Mouse (Mus musculus) hindbrain, embryonic 13.5 days (tissue): Measurements from ENCODE around the gene Ctsw. TPM values are rescaled to one million over a fixed set of nuclear protein-coding genes. Genes with fewer than 3 reads are reported as not detected.
A peak's percentile ranks its signal among the peaks of the same experiment; 100 is the strongest.

Experiments used
- ATAC-seq: fragments of 200-750 bp; cut with Nextera tagmentation; 2 replicates; pipeline ENCODE4 v1.8.0; 2017; ENCODE audit warnings: moderate TSS enrichment; ENCODE audit not compliant: low FRiP score
- H3K27ac ChIP-seq: fragments of 300-500 bp; sonication (generic); 2 replicates; pipeline ENCODE4 v1.5.1; 2015; ENCODE audit warnings: inconsistent platforms, mild to moderate bottlenecking, moderate library complexity
- H3K27me3 ChIP-seq: fragments of 300-500 bp; sonication (generic); 2 replicates; pipeline ENCODE4 v1.6.1; 2015; ENCODE audit warnings: mild to moderate bottlenecking, inconsistent platforms
- H3K36me3 ChIP-seq: fragments of 300-500 bp; sonication (generic); 2 replicates; pipeline ENCODE4 v1.6.1; 2015; ENCODE audit warnings: mild to moderate bottlenecking, inconsistent platforms
- H3K4me1 ChIP-seq: fragments of 300-500 bp; sonication (generic); replicated peaks from 2 replicates; pipeline ENCODE4 v1.6.1; 2015; ENCODE audit warnings: inconsistent platforms
- H3K4me2 ChIP-seq: fragments of 300-500 bp; sonication (generic); 2 replicates; pipeline ENCODE4 v1.6.1; 2015; ENCODE audit warnings: inconsistent platforms, mild to moderate bottlenecking, moderate library complexity
- H3K4me3 ChIP-seq: fragments of 300-500 bp; sonication (generic); 2 replicates; pipeline ENCODE4 v1.5.1; 2015; ENCODE audit warnings: mild to moderate bottlenecking, inconsistent platforms
- H3K9ac ChIP-seq: fragments of 300-500 bp; sonication (generic); 2 replicates; pipeline ENCODE4 v1.6.1; 2015; ENCODE audit warnings: mild to moderate bottlenecking, inconsistent platforms
- H3K9me3 ChIP-seq: fragments of 300-500 bp; sonication (generic); 2 replicates; pipeline ENCODE4 v1.6.1; 2016; ENCODE audit warnings: inconsistent platforms
- WGBS: fragments of 180-500 bp; shearing (Covaris S2); methylation state at CpG from one replicate; pipeline ENCODE4 v1.1.7; 2015; 5-methylcytosine and 5-hydroxymethylcytosine counted together
- polyA plus RNA-seq: library from polyadenylated mRNA; unstranded; fragments of >200 nt; fragmentation: Nextera tagmentation; extraction: Ambion mirVana; gene quantifications from 2 replicates; pipeline ENCODE4 v1.2.1, GENCODE M21; 2015

The Ctsw gene
- polyA plus RNA-seq, 1 experiment from 2014 or later, result 5.0 TPM

DNA sequence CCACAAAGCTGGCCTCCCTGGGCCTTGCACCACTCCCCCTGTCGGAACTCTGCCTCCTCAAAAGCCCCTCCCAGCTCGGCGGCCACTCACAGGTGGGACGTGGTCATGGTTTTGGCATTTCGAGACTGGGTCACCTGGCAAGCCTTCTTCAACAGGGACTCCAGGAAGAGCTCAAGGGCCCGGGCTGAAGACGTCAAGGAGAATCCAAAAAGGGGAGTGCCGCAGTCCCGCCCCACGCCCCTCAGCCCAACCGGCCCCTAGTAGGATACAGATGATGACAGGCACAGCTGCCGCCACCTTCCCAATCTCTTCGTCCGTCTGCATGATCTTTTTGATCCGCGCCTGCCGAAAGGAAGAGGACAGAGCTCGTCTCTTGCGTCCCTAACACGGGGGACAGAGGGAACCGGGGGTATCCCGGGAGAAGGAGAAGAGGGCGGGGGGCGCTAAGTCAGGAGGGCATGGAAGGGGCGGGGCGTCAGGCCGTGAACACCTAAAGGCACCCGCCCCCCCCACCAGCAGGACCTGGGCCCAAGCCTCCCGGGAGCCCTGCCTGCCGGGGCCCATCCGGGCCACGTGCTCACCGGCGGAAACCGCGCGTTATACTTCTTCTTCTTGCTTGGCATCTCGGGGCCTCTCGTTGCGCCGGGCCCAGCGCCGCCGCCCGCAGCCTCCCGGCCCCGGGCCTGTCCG is 44.1 kb downstream of the Ctsw start:
- Histone ChIP-seq H3K4me2 (peak overlapping the region; percentile 83), H3K4me3 (peak overlapping the region; percentile 82), H3K4me1 (peaks cover 55% of the 10 kb centered on the region), H3K27me3 (no peaks in the 10 kb centered on the region), H3K27ac (peak overlapping the region; percentile 92), H3K36me3 (peaks cover 51% of the 10 kb centered on the region), H3K9ac (peak overlapping the region; percentile 83), H3K9me3 (no peaks in the 10 kb centered on the region)
- WGBS, result 1% methylated on average over 39 of the region's 48 CpGs
- peak; percentile 26 for ATAC-seq

DNA sequence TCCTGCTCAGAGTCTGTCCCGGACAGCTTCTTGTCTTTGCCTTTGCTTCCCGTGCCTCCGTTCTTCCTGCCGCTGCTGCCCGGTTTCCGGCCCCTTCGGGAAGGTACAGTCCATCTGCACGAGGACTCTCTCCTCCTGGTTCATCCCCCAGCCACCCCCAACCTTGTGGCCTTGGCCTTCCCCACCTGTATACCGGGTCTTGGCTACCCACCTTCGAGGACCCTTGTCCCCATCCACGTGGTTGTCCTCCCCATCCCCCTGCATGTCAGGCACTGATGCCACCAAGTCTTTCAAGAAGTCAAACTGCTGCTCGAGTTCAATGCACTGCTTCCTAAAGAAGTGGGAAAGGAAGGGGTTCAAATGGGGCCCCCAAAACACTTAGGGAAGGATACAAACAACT is 44.7 kb downstream of the Ctsw start:
- ATAC-seq, result no peak
- H3K9ac ChIP-seq, result peak overlapping the region; percentile 83
- H3K4me2 ChIP-seq, result peak overlapping the region; percentile 83
- peaks cover 47% of the 10 kb centered on the region for H3K36me3 ChIP-seq
- H3K4me3 ChIP-seq, result peak overlapping the region; percentile 82
- H3K4me1 ChIP-seq, result peaks cover 55% of the 10 kb centered on the region
- H3K27ac ChIP-seq, result peak overlapping the region; percentile 92; the same call in 1 of the 2 replicates
- H3K9me3 ChIP-seq, result no peaks in the 10 kb centered on the region
- no peaks in the 10 kb centered on the region for H3K27me3 ChIP-seq
- WGBS, result 66% methylated on average over 12 of the region's 12 CpGs

- whole genome bisulfite sequencing, result 67% methylated on average over 9 of the region's 9 CpGs
These were observed 45.3 kb downstream of the Ctsw start for GRCm38 (mm10) chr19:5422895-5423443.

GRCm38 (mm10) chr19:5422267-5422666 is 46.0 kb downstream of the Ctsw start:
- no peak overlapping the region for H3K4me3 ChIP-seq
- H3K36me3 ChIP-seq, result peaks cover 55% of the 10 kb centered on the region
- ATAC-seq, result no peak
- peaks cover 49% of the 10 kb centered on the region for H3K4me1 ChIP-seq
- peak overlapping the region; percentile 83 for H3K9ac ChIP-seq
- H3K27ac ChIP-seq, result no peak overlapping the region
- no peak overlapping the region for H3K4me2 ChIP-seq
- H3K27me3 ChIP-seq, result no peaks in the 10 kb centered on the region
- WGBS, result 90% methylated on average over 10 of the region's 10 CpGs
- no peaks in the 10 kb centered on the region for H3K9me3 ChIP-seq

More at GRCm38 (mm10) chr19:5422895-5423443, 45.3 kb downstream of the Ctsw start:
- peak overlapping the region; percentile 83 for H3K4me2 ChIP-seq
- H3K27ac ChIP-seq, result no peak overlapping the region
- peak overlapping the region; percentile 83 for H3K9ac ChIP-seq
- no peaks in the 10 kb centered on the region for H3K27me3 ChIP-seq
- no peak for ATAC-seq
- H3K36me3 ChIP-seq, result peaks cover 51% of the 10 kb centered on the region
- H3K9me3 ChIP-seq, result no peaks in the 10 kb centered on the region
- H3K4me1 ChIP-seq, result peaks cover 54% of the 10 kb centered on the region
- peak overlapping the region; percentile 82 for H3K4me3 ChIP-seq

DNA sequence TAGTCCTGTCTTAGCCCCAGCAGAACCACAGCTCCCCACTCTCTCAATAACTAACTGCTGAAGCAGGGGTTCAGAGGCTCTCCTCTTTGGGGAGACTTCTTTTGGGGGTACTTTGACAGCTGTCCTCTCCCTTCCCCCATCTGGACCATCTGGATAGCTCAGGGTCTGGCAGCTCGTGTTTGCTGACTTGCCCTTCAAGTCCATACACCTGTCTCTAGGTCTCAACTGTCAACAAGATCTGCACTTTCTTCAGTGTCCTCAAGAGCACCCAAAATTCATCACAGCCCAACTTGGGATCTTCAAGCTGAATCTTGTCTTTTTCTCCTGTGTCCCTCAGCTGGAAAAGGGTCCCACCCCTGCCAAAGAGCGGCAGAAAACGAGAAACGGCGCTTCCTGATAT is 46.5 kb downstream of the Ctsw start:
- H3K4me1 ChIP-seq, result peaks cover 44% of the 10 kb centered on the region
- peaks cover 53% of the 10 kb centered on the region for H3K36me3 ChIP-seq
- ATAC-seq, result no peak
- WGBS, result 90% methylated on average over 5 of the region's 5 CpGs
- H3K4me2 ChIP-seq, result no peak overlapping the region
- no peak overlapping the region for H3K9ac ChIP-seq
- no peaks in the 10 kb centered on the region for H3K27me3 ChIP-seq
- no peak overlapping the region for H3K4me3 ChIP-seq
- no peak overlapping the region for H3K27ac ChIP-seq
- H3K9me3 ChIP-seq, result no peaks in the 10 kb centered on the region

DNA sequence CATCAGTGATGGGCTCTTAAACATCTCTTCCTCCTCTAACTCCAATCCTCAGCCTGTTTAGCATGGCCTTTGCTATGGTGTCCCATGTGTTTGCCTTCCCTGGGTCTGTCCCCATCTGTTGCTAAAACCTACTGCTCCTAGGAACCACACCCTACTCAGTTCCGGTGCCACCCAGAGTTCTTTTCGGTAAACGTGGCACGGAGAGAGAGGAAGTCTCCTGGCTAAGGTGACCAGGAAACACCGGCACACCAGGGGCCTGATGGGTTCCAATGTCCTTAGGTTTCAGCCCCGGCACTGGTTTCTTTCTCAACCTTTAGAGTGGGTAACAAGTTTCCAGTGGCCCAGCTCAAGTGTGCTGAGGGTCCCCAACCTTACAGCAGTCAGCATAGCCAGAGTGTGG is 47.7 kb downstream of the Ctsw start:
- no peak overlapping the region for H3K4me3 ChIP-seq
- ATAC-seq, result no peak
- H3K27me3 ChIP-seq, result no peaks in the 10 kb centered on the region
- peaks cover 32% of the 10 kb centered on the region for H3K4me1 ChIP-seq
- H3K27ac ChIP-seq, result no peak overlapping the region
- H3K9me3 ChIP-seq, result no peaks in the 10 kb centered on the region
- H3K9ac ChIP-seq, result no peak overlapping the region
- 95% methylated on average over 6 of the region's 6 CpGs for WGBS
- no peak overlapping the region for H3K4me2 ChIP-seq
- H3K36me3 ChIP-seq, result peaks cover 44% of the 10 kb centered on the region

GRCm38 (mm10) chr19:5419630-5420029 is 48.7 kb downstream of the Ctsw start:
- H3K9me3 ChIP-seq, result no peaks in the 10 kb centered on the region
- H3K36me3 ChIP-seq, result peaks cover 44% of the 10 kb centered on the region
- no peak overlapping the region for H3K9ac ChIP-seq
- no peaks in the 10 kb centered on the region for H3K27me3 ChIP-seq
- no peak for ATAC-seq
- no peak overlapping the region for H3K27ac ChIP-seq
- 93% methylated on average over 9 of the region's 9 CpGs for WGBS
- H3K4me1 ChIP-seq, result peaks cover 32% of the 10 kb centered on the region
- H3K4me3 ChIP-seq, result no peak overlapping the region
- H3K4me2 ChIP-seq, result no peak overlapping the region

DNA sequence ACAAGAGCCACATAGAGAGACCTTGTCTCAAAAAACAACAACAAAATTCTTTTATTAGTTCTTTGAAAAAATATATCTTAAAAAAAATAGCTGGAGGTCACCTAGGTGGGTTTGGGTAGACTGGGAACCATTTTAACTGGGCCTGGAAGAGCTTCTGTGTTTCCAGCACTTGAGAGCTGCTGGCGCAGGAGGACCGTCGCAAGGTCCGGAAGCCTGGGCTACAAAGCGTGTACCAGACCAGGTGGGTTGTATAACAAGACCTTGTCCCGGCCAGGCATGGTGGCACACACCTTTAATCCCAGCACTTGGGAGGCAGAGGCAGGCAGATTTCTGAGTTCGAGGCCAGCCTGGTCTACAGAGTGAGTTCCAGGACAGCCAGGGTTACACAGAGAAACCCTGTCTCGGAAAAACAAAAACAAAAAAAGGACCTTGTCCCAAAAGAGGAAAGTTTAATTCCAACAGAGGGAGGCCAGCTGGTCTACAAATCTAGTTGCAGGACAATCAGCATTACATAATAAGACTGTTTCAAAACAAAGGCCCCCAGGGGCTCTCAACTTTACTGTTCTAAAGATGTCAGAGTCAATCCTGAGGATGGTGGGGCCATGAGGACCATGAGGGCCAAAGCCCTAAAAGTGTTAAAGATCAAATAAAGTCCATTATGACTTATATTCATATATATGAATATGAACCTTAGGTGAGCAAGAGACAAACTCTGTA is 49.4 kb downstream of the Ctsw start:
- H3K4me2 ChIP-seq, result no peak overlapping the region
- H3K4me1 ChIP-seq, result peaks cover 29% of the 10 kb centered on the region
- WGBS, result 94% methylated on average over 8 of the region's 8 CpGs

More for the DNA sequence above, 49.4 kb downstream of the Ctsw start:
- Histone ChIP-seq H3K9me3 (no peaks in the 10 kb centered on the region), H3K27ac (no peak overlapping the region), H3K4me3 (no peak overlapping the region), H3K9ac (no peak overlapping the region), H3K36me3 (peaks cover 44% of the 10 kb centered on the region), H3K27me3 (no peaks in the 10 kb centered on the region)
- ATAC-seq, result no peak

Other genes starting within 250 kb of the Ctsw start
- 33.9 TPM in 2 replicates for gene Pacs1, start 195.4 kb downstream of the Ctsw start, polyA plus RNA-seq
- 373 and 377 TPM in 2 replicates for gene Sf3b2, start 173.1 kb downstream of the Ctsw start, polyA plus RNA-seq
- 34.1 and 36.0 TPM in 2 replicates for gene Gal3st3, start 170.2 kb downstream of the Ctsw start, polyA plus RNA-seq
- not detected in 2 replicates for gene Catsper1, start 132.8 kb downstream of the Ctsw start, polyA plus RNA-seq
- gene Cst6, start 118.9 kb downstream of the Ctsw start, polyA plus RNA-seq, result 5.4 and 6.3 TPM in 2 replicates
- gene Eif1ad, start 101.8 kb downstream of the Ctsw start, polyA plus RNA-seq, result 53.3 and 56.4 TPM in 2 replicates
- gene Banf1, start 101.3 kb downstream of the Ctsw start, polyA plus RNA-seq, result 330 and 334 TPM in 2 replicates
- 72.1 and 73.0 TPM in 2 replicates for gene Sart1, start 79.8 kb downstream of the Ctsw start, polyA plus RNA-seq
- 0.18 TPM in 1 of 2 replicates, not detected in the other for gene Tsga10ip, start 66.0 kb downstream of the Ctsw start, polyA plus RNA-seq
- gene Drap1, start 43.5 kb downstream of the Ctsw start, polyA plus RNA-seq, result 322 and 323 TPM in 2 replicates
- gene AI837181, start 43.4 kb downstream of the Ctsw start, polyA plus RNA-seq, result 68.5 and 69.7 TPM in 2 replicates
- 0.48 TPM in 1 of 2 replicates, not detected in the other for gene Fosl1, start 21.0 kb downstream of the Ctsw start, polyA plus RNA-seq
- 9.6 and 10.2 TPM in 2 replicates for gene Ccdc85b, start 10.6 kb downstream of the Ctsw start, polyA plus RNA-seq
- 169 and 179 TPM in 2 replicates for gene Fibp, start 7.9 kb downstream of the Ctsw start, polyA plus RNA-seq
- 45.6 and 48.7 TPM in 2 replicates for gene Efemp2, start 5.4 kb upstream of the Ctsw start, polyA plus RNA-seq
- 42.6 and 49.7 TPM in 2 replicates for gene Mus81, start 19.9 kb upstream of the Ctsw start, polyA plus RNA-seq
- 3,676 and 3,692 TPM in 2 replicates for gene Cfl1, start 21.9 kb upstream of the Ctsw start, polyA plus RNA-seq
- gene 1700020D05Rik, start 35.3 kb upstream of the Ctsw start, polyA plus RNA-seq, result 0.58 TPM in 1 of 2 replicates, not detected in the other
- gene Snx32, start 42.0 kb upstream of the Ctsw start, polyA plus RNA-seq, result 80.3 and 81.1 TPM in 2 replicates
- 0.21 TPM in 1 of 2 replicates, not detected in the other for gene Ovol1, start 92.1 kb upstream of the Ctsw start, polyA plus RNA-seq
- gene Ap5b1, start 99.5 kb upstream of the Ctsw start, polyA plus RNA-seq, result 2.2 and 2.9 TPM in 2 replicates
- 71.2 and 80.6 TPM in 2 replicates for gene Rnaseh2c, start 133.4 kb upstream of the Ctsw start, polyA plus RNA-seq
- gene Kat5, start 141.7 kb upstream of the Ctsw start, polyA plus RNA-seq, result 77.2 and 79.7 TPM in 2 replicates
- gene Rela, start 169.0 kb upstream of the Ctsw start, polyA plus RNA-seq, result 30.1 and 35.2 TPM in 2 replicates
- gene Sipa1, start 195.2 kb upstream of the Ctsw start, polyA plus RNA-seq, result 15.0 and 15.4 TPM in 2 replicates
- 11.6 and 14.4 TPM in 2 replicates for gene Map3k11, start 220.2 kb upstream of the Ctsw start, polyA plus RNA-seq
- gene Pcnx3, start 220.4 kb upstream of the Ctsw start, polyA plus RNA-seq, result 21.3 and 24.4 TPM in 2 replicates
- gene Kcnk7, start 235.9 kb upstream of the Ctsw start, polyA plus RNA-seq, result 0.44 and 0.63 TPM in 2 replicates